Mouse (Mus musculus): ENCODE measurements around the gene Dnajb14.
A peak's percentile ranks its signal among the peaks of the same experiment; 100 is the strongest.
"Not testable (repeated sequence)": the region's sequence is repeated elsewhere in the genome, so short reads cannot be mapped to it uniquely, and the experiment has no call there.

Dnajb14 gene

GRCm38 (mm10) chr3:137952225-137952913, 84.9 kb downstream of the Dnajb14 start:
- peak; percentile 46 to 53 for DNase-seq (ENCODE audit: low spot score in 2 of 2)

GRCm38 (mm10) chr3:137952914-137953880, 85.7 kb downstream of the Dnajb14 start:
- peak; percentile 79 to 80 for DNase-seq (ENCODE audit: low spot score in 2 of 2)

GRCm38 (mm10) chr3:137954256-137954916, 86.9 kb downstream of the Dnajb14 start:
- no peak for DNase-seq (ENCODE audit: low spot score in 2 of 2)

GRCm38 (mm10) chr3:137955560-137956081, 88.1 kb downstream of the Dnajb14 start:
- peak in 1 of 2 experiments; percentile 41 for DNase-seq (ENCODE audit: low spot score in 2 of 2)

- DNase-seq (ENCODE audit: low spot score in 2 of 2): peak in 1 of 2 experiments; percentile 41
These were observed 90.4 kb downstream of the Dnajb14 start for GRCm38 (mm10) chr3:137957864-137958263.

- DNase-seq (ENCODE audit: low spot score in 2 of 2): no peak
These were observed 90.9 kb downstream of the Dnajb14 start for GRCm38 (mm10) chr3:137958352-137958751.

- no peak for DNase-seq (ENCODE audit: low spot score in 2 of 2)
These were observed 92.0 kb downstream of the Dnajb14 start for GRCm38 (mm10) chr3:137959456-137959855.

GRCm38 (mm10) chr3:137961736-137962385, 94.4 kb downstream of the Dnajb14 start:
- DNase-seq (ENCODE audit: low spot score in 2 of 2): no peak

- DNase-seq (ENCODE audit: low spot score in 2 of 2): peak; percentile 45 to 54
These were observed 96.0 kb downstream of the Dnajb14 start for GRCm38 (mm10) chr3:137963508-137963907.

GRCm38 (mm10) chr3:137964014-137964413, 96.5 kb downstream of the Dnajb14 start:
- DNase-seq (ENCODE audit: low spot score in 2 of 2): not testable (repeated sequence)

Data from spleen, postnatal 36 days (tissue).